In the genomic region with DNA sequence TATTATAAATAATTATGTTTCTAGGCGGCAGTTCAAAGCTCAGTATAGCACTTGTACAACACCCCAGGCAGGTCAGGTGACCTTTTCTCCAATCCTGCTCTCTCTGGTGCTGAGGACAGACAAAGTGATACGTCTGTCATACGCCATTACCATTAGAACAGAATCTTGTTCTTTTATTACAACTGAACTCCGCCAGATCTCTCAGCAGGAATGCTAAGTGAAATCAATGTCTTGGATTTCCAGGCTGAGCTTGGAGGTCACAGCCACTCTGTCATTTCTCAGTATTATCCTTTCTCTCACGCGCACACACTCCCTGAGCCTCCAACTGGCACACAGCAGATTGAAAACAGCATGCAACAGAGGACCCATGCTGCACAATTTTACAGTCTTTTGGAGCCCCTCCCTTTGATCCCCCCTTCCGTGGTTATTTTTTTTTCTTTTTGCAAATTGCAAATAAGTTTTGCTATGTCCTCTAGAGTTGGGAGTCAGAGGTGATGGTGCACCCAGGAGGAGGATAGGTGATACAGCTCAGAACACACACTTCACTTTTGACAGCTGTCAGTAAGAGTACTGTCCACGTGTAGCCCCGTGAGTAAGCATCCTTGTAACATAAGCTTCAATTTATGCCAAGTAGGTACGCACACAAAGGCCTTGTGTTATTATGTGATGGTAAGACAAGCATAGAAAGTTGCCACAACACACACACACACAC, we compare ENCODE assay signal across 15 mouse cellular contexts.
DNase-seq lines count a peak whose midpoint lies in the region; ATAC-seq lines count a peak whose summit lies in the region.
"Had no signal": no experiment of that assay in that cellular context is flagged by ENCODE, and none has a peak within 500 bp of the region (broad histone marks: within the 10 kb centered on the region; RNA-seq: fewer than 3 reads in every experiment).

No protein-coding gene starts in this region.

- DNase-seq in R1 (ENCODE audit: low read depth, low spot score), result peak; percentile 9
- no peak for DNase-seq in forebrain, embryonic 10.5 days (ENCODE audit: extremely low spot score, low spot score)
- DNase-seq in heart, adult 8-10 months (ENCODE audit: low spot score), result no peak
- DNase-seq in spleen, postnatal 10 days (ENCODE audit: low spot score in 2 of 2), result no peak
- DNase-seq in spleen, postnatal 4 days (ENCODE audit: low spot score in 2 of 2), result no peak
- DNase-seq: cerebellum, adult 11 months; heart, adult 18-20 months; layer of hippocampus, adult 9-11 months had no signal

- no peak overlapping the region for H3K4me3 ChIP-seq in forebrain, embryonic 10.5 days
- H3K4me3 ChIP-seq in hindbrain, embryonic 12.5 days, result no peak overlapping the region
- H3K4me3 ChIP-seq in midbrain, embryonic 13.5 days (replicated peaks), result no peak overlapping the region
- H3K4me3 ChIP-seq: liver, embryonic 15.5 days; myocyte had no signal

- no peak overlapping the region for H3K9ac ChIP-seq in hindbrain, embryonic 12.5 days
- H3K9ac ChIP-seq in midbrain, embryonic 13.5 days (replicated peaks), result no peak overlapping the region
- H3K9ac ChIP-seq: liver, embryonic 15.5 days had no signal

- ATAC-seq in hindbrain, embryonic 12.5 days (ENCODE audit: low FRiP score), result peak; percentile 78
- ATAC-seq in midbrain, embryonic 13.5 days, result peak; percentile 90
- ATAC-seq: intestine, embryonic 16.5 days had no signal

- peak overlapping the region; percentile 58; the same call in 1 of the 2 replicates for H3K27ac ChIP-seq in forebrain, embryonic 10.5 days
- peak overlapping the region; percentile 1; the same call in 1 of the 2 replicates for H3K27ac ChIP-seq in hindbrain, embryonic 12.5 days
- peak overlapping the region; percentile 65 for H3K27ac ChIP-seq in midbrain, embryonic 13.5 days
- H3K27ac ChIP-seq: kidney, postnatal 0 days; liver, embryonic 15.5 days; macrophage had no signal

- peaks cover 35% of the 10 kb centered on the region for H3K4me1 ChIP-seq in forebrain, embryonic 10.5 days
- H3K4me1 ChIP-seq in hindbrain, embryonic 12.5 days, result peaks cover 17% of the 10 kb centered on the region
- peaks cover 27% of the 10 kb centered on the region for H3K4me1 ChIP-seq in midbrain, embryonic 13.5 days (replicated peaks)
- H3K4me1 ChIP-seq: liver, embryonic 15.5 days had no signal

- H3K36me3 ChIP-seq in forebrain, embryonic 10.5 days (replicated peaks), result peaks cover 8% of the 10 kb centered on the region
- H3K36me3 ChIP-seq in hindbrain, embryonic 12.5 days, result no peaks in the 10 kb centered on the region
- H3K36me3 ChIP-seq in midbrain, embryonic 13.5 days, result no peaks in the 10 kb centered on the region
- H3K36me3 ChIP-seq: liver, embryonic 15.5 days had no signal

- H3K4me2 ChIP-seq in hindbrain, embryonic 12.5 days (replicated peaks), result no peak overlapping the region
- H3K4me2 ChIP-seq in midbrain, embryonic 13.5 days (replicated peaks), result no peak overlapping the region
- H3K4me2 ChIP-seq: liver, embryonic 15.5 days had no signal

- H3K9me3 ChIP-seq in forebrain, embryonic 10.5 days, result no peaks in the 10 kb centered on the region
- no peaks in the 10 kb centered on the region for H3K9me3 ChIP-seq in hindbrain, embryonic 12.5 days (replicated peaks)
- H3K9me3 ChIP-seq in midbrain, embryonic 13.5 days, result no peaks in the 10 kb centered on the region
- H3K9me3 ChIP-seq: liver, embryonic 15.5 days had no signal

- 68% methylated on average over 10 of the region's 10 CpGs for WGBS in forebrain, embryonic 10.5 days
- 24% methylated on average over 10 of the region's 10 CpGs for WGBS in hindbrain, embryonic 12.5 days
- 19% methylated on average over 10 of the region's 10 CpGs for WGBS in midbrain, embryonic 13.5 days

- H3K27me3 ChIP-seq in forebrain, embryonic 10.5 days (ENCODE audit: poor library complexity, severe bottlenecking), result no peaks in the 10 kb centered on the region
- no peaks in the 10 kb centered on the region for H3K27me3 ChIP-seq in hindbrain, embryonic 12.5 days
- no peaks in the 10 kb centered on the region for H3K27me3 ChIP-seq in midbrain, embryonic 13.5 days
- H3K27me3 ChIP-seq: liver, embryonic 15.5 days had no signal

Comparison
In these comparisons a context has a peak if more than half of its experiments do, and no peak if none do; other contexts are left out.
1. H3K27ac ChIP-seq: peak in every context shown above with its lines; median percentile 65 in midbrain, embryonic 13.5 days; 58 in forebrain, embryonic 10.5 days; 1 in hindbrain, embryonic 12.5 days.